Mouse (Mus musculus): ENCODE data around the gene Rara.
A peak's percentile ranks its signal among the peaks of the same experiment; 100 is the strongest.
"Not testable (repeated sequence)": the region's sequence is repeated elsewhere in the genome, so short reads cannot be mapped to it uniquely, and the experiment has no call there.

Gene Rara

DNA sequence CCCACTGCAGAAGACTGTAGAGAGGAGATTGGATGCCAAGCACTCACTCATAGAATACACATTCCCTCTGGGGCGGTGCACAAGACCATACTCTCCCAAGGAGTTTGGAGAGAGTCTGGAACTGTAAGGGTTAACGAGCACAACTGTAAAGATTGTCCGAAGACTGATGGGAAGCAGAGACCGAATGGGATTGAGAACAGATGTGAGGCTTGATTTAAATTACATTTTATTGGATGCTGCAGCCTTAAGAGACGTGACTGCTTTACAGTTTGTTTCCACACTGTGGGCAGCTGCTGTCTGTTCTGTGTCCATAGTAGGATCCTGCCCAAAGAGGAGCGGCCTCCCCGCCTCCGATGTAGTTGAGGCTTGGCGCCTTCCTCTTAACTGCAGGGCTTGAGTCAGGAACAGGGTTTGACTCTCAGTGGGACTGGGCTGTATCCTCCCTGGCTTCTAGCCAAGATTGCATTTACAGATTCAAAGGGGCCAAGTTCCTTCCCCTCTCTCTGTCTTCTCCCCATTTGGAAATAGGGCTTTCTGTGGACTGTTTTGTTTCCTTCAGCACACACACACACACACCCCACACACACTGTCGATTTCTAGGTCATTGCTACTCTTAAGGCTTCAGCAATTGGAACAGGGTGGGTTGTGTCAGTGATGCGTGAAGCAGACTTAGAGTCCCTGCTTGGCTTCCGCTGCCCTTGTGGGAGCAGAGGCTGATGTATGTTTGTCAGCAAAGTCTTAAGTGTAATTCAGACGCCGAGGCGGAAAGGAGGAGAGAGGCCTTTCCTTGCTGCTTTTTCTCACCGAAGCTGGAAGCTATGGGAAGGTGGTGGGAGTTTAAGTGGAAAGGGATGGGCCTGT, 4.5 kb upstream of the Rara start:
- DNase-seq, result not testable (repeated sequence)

GRCm38 (mm10) chr11:98924633-98925175, 2.9 kb upstream of the Rara start:
- DNase-seq, result no peak

GRCm38 (mm10) chr11:98925265-98925721, 2.3 kb upstream of the Rara start:
- no peak for DNase-seq

GRCm38 (mm10) chr11:98925868-98926311, 1.7 kb upstream of the Rara start:
- DNase-seq, result peak; percentile 57

DNA sequence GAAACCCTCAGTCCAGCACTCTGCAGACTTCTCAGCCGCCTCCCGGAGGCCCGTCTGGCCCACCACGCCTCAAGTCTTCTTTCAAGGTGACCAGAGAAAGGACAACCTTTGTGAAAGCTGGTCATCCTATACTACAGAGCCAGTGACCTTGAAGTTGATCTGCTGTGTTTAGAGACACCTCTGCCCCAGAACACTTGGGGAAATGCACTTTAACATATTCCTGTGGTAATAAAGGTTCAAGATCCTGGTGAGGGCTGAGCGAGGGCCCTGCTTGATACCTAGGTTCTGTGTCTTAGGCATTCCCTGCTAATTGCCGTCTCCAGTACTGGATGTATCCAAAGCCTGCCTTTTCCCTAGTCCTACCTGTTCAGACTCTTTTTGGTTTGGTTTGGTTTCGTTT, 1.1 kb upstream of the Rara start:
- no peak for DNase-seq

- no peak for DNase-seq
These were observed 722 bp downstream of the Rara start for GRCm38 (mm10) chr11:98928186-98928893.

DNA sequence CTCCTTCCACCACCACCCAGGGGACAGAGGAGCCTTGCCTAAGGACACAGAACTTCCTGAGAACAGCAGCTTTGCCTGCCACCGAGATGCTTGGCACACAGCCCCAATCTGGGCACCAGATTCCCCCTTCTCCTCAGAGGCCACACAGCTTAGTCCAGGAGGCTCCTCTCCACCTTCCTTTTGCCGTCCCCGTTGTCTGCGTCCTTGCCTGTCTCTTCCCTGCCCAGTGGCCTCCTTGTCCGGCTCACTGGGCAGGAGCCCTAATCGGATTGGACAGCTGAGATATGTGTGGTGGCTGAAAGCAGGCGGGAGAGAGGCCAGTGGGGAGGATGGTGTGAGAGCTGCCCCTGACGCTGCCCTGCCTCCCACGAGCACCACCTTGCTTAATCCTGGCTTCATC, 1.9 kb downstream of the Rara start:
- DNase-seq, result no peak

GRCm38 (mm10) chr11:98930127-98930601, 2.5 kb downstream of the Rara start:
- no peak for DNase-seq

GRCm38 (mm10) chr11:98930773-98931512, 3.3 kb downstream of the Rara start:
- DNase-seq, result no peak

DNA sequence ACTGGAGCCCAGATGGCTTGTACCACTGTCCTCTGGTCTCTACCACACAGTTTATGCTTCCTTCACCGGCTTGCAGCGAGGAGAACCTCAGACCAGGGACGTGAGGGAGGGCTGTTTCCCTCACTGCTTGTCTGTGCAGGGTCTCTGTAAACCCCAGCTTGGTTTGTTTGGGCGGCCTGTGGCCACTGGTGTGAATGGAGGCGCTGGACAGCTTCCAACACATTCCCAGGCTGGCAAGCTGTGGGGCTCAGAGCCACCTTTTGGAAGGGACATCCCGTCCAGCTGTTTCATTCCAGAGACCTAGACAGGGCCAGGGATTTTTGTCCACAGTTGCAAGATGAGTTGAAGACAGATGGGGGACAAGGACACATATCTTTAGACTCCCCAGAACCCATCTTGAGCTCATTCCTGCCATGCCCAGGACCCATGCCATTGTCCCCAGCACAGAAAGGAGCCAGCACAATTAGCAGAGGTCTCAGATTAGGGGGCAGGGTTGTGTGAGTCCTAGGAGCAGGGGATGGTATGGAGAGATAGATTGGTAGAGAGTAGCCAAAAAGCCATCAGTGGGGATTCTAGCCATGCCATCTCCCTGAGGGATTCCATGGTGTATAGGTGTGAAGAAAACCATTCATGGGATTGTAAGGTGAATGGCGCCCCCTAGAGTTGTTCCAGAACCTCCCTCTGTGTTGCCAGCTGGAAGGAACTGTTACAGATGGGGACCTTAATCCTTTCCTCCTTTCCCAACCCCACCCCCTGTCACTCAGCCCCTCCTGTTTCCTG, 4.1 kb downstream of the Rara start:
- DNase-seq, result no peak

DNA sequence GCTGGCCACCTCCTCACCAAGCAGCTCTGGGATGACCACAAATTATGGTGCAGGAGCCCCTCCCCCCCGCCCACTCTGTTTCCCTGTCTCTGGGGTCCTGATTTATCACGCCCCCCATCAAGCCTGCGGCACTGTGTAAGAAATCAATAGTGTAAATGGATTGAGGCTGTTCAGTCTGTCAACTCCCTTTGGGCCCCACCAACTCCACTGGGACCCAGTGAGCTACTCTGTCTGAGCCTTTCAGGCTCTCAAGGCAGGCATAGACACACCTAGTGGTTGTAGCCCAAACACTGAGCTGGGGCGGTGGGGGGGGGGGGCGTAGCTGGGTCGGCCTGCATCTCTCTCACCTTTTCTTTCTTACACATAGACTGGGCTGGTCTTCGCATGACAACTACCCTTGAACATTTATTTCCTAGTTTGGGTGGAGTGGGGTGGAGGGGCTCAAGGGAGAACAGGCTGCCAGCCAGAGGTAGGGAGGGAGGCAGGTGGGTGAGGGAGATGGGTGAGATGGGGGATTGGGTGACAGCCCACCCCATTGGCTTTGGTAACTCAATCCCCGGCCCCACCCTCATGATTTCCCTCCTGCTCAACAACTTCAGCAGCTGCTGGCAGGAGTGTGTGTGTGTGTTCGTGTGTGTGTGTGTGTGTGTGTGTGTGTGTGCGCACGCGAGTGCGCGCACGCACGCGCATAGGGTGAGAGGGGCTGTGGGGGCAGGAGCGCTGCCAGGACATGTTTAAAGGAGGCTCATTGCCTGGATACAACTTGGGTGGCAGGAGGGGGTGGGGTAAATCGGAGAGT, 4.9 kb downstream of the Rara start:
- peak; percentile 27 for DNase-seq

GRCm38 (mm10) chr11:98933151-98933550, 5.5 kb downstream of the Rara start:
- DNase-seq, result peak; percentile 50

DNA sequence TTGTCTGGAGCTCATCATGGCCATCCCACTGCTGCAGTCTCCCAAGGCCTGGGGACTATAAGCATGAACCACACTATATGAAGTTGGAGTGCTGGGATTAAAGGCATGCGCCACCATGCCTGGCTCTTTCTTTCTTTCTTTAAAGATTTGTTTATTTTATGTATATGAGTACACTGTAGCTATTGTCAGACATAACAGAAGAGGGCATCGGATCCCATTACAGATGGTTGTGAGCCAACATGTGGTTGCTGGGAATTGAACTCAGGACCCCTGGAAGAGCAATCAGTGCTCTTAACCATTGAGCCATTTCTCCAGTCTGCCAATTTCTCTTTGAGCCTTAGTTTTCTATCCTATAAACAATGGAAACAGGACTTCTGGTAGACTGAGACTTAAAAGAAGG, 6.2 kb downstream of the Rara start:
- DNase-seq, result not testable (repeated sequence)

DNA sequence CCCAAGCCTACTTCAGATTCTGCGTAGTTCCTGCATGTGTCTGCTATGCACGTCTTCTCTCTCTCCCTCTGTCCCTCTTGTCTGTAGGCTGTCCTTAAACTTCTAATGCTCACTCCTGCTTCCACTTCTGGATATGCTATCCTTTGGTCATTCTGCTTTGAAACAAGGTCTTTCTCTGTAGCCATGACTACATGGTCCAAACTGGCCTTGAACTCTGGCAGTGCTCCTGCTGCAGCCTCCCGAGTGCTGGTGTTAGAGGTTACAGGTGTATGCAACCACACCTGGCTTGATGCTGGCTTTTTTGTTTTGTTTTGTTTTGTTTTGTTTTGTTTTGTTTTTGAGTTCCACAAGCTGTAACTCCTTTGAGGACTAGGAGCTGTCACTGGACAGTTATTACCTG, 6.7 kb downstream of the Rara start:
- no peak for DNase-seq

- DNase-seq, result no peak
These were observed 7.5 kb downstream of the Rara start for GRCm38 (mm10) chr11:98935123-98935522.

DNA sequence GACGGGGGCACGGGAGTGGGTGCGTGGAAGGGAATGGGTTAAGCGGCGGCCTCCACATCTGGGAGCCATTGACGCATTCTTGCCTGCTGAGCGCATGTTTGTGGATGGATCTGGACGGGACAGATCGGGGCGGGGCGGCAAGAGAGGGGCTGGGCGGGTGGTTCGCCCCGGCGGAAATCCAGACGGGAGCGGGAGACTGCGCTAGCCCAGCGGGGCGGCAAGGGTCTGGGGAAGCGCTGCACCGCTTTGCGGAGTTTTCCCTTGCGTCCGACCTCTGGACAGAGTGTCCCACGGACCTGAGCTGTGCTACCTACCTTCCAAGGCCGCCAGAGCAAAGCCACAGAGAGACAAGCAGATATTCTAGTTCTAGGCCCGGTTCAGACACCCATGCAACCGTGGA, 8.6 kb downstream of the Rara start:
- peak; percentile 62 for DNase-seq

- DNase-seq, result no peak
These were observed 9.2 kb downstream of the Rara start for GRCm38 (mm10) chr11:98936606-98937409.

DNA sequence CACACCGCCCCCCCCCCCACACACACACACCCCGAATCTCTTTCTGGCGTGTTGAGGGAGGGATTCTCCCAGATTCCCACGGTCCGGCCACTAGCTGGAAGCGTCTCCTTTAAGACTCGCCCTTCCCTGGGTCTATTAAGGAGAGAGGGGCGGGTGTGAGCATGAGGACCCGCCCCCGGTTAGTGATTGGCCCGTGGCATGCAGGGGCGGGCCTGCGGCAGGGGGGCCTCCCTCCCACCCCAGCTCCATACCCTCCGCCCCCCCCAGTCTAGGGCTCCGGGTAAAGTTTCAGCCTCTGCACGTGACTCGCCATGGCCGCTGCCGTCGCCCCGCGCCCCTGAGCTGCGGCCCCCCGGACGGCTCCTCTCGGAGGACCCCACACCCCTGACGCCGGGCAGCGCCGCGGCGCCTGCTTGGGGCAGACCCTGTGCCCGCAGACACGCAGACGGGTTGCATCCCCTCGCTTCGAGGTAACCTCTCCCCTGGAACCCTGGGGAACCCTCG, 9.8 kb downstream of the Rara start:
- DNase-seq, result peak; percentile 85

- DNase-seq, result no peak
These were observed 10.5 kb downstream of the Rara start for GRCm38 (mm10) chr11:98937914-98938694.

All from liver (tissue).